Mouse (Mus musculus) midbrain, embryonic 11.5 days (tissue): ENCODE results near the gene Eif4b. TPM values are rescaled to one million over a fixed set of nuclear protein-coding genes. Genes with fewer than 3 reads are reported as not detected.

Source experiments
- ATAC-seq: fragments of 200-750 bp; cut with Nextera tagmentation; 2 replicates; pipeline ENCODE4 v1.8.0; 2017; ENCODE audit warnings: moderate TSS enrichment, moderate library complexity; ENCODE audit not compliant: low FRiP score
- DNase-seq: peaks from one replicate; pipeline ENCODE4 v3.0.0; 2015; ENCODE audit warnings: low spot score; ENCODE audit errors: missing footprints
- H3K27ac ChIP-seq: fragments of 300-500 bp; sonication (generic); 2 replicates; pipeline ENCODE4 v1.5.1; 2014; ENCODE audit warnings: low read depth, low read length
- H3K27me3 ChIP-seq: fragments of 300-500 bp; sonication (generic); 2 replicates; pipeline ENCODE4 v1.6.1; 2014; ENCODE audit warnings: mild to moderate bottlenecking, low read length, moderate library complexity, mixed read lengths; ENCODE audit not compliant: control insufficient read depth, insufficient read depth
- H3K36me3 ChIP-seq: fragments of 300-500 bp; sonication (generic); 2 replicates; pipeline ENCODE4 v1.6.1; 2014; ENCODE audit warnings: mild to moderate bottlenecking, low read length, moderate library complexity, mixed read lengths; ENCODE audit not compliant: control insufficient read depth, insufficient read depth
- H3K4me1 ChIP-seq: fragments of 300-500 bp; sonication (generic); 2 replicates; pipeline ENCODE4 v1.6.1; 2014; ENCODE audit warnings: low read length; ENCODE audit not compliant: control insufficient read depth, insufficient read depth
- H3K4me2 ChIP-seq: fragments of 300-500 bp; sonication (generic); 2 replicates; pipeline ENCODE4 v1.6.1; 2014; ENCODE audit warnings: mild to moderate bottlenecking, moderate library complexity
- H3K4me3 ChIP-seq: fragments of 300-500 bp; sonication (generic); 2 replicates; pipeline ENCODE4 v1.5.1; 2014; ENCODE audit warnings: low read depth, low read length
- H3K9ac ChIP-seq: fragments of 300-500 bp; sonication (generic); 2 replicates; pipeline ENCODE4 v1.6.1; 2014; ENCODE audit warnings: low read length
- H3K9me3 ChIP-seq: fragments of 300-500 bp; sonication (generic); 2 replicates; pipeline ENCODE4 v1.6.1; 2016; ENCODE audit warnings: low read length; ENCODE audit not compliant: control insufficient read depth
- WGBS: fragments of 180-500 bp; shearing (Covaris S2); extraction: QIAGEN DNeasy Blood & Tissue Kit; methylation state at CpG from one replicate; pipeline ENCODE4 v1.1.7; 2014; 5-methylcytosine and 5-hydroxymethylcytosine counted together
- polyA plus RNA-seq: library from polyadenylated mRNA; unstranded; fragments of >200 nt; fragmentation: Nextera tagmentation; extraction: Ambion mirVana; gene quantifications from 2 replicates; pipeline ENCODE4 v1.2.1, GENCODE M21; 2014

The Eif4b gene
- polyA plus RNA-seq, result 106 and 107 TPM in 2 replicates

GRCm38 (mm10) chr15:102073559-102074069, at the start of gene Eif4b:
Gene Eif4b, plus strand, starts transcription at chr15:102073773.
- Histone ChIP-seq H3K9me3 (no peaks in the 10 kb centered on the region), H3K4me1 (peaks cover 12% of the 10 kb centered on the region), H3K36me3 (no peaks in the 10 kb centered on the region), H3K4me3 (peak within 1 kb of the TSS; percentile 98), H3K27me3 (no peaks in the 10 kb centered on the region), H3K4me2 (peak within 1 kb of the TSS; percentile 93), H3K27ac (peak within 1 kb of the TSS; percentile 91), H3K9ac (peak within 1 kb of the TSS; percentile 96)
- DNase-seq, result peak; percentile 100
- WGBS, result under 1% methylated on average over 58 of the region's 58 CpGs
- ATAC-seq, result peak; percentile 95

GRCm38 (mm10) chr15:102023888-102024287, 49.7 kb upstream of the Eif4b start:
- H3K27me3 ChIP-seq, result peaks cover 20% of the 10 kb centered on the region
- DNase-seq (no peak), ATAC-seq (no peak)
- WGBS, result 79% methylated on average over 8 of the region's 8 CpGs
- H3K4me1 ChIP-seq, result peaks cover 10% of the 10 kb centered on the region; the same call in 1 of the 2 replicates
- no peak overlapping the region for H3K27ac ChIP-seq
- H3K4me2 ChIP-seq, result no peak overlapping the region
- no peaks in the 10 kb centered on the region; the same call in 1 of the 2 replicates for H3K9me3 ChIP-seq
- no peak overlapping the region for H3K9ac ChIP-seq
- H3K36me3 ChIP-seq, result no peaks in the 10 kb centered on the region
- no peak overlapping the region for H3K4me3 ChIP-seq

- Histone ChIP-seq H3K9ac (peak overlapping the region; percentile 43), H3K4me2 (peak overlapping the region; percentile 17; the same call in 1 of the 2 replicates), H3K27ac (no peak overlapping the region), H3K36me3 (no peaks in the 10 kb centered on the region), H3K9me3 (no peaks in the 10 kb centered on the region), H3K4me1 (peaks cover 10% of the 10 kb centered on the region; the same call in 1 of the 2 replicates), H3K4me3 (no peak overlapping the region), H3K27me3 (peaks cover 20% of the 10 kb centered on the region)
- 3% methylated on average over 22 of the region's 22 CpGs for WGBS
- DNase-seq (peak; percentile 93), ATAC-seq (0 out of 2 replicates have a peak, but pooled peaks have one; percentile 27)
Observed at GRCm38 (mm10) chr15:102025136-102025872, 48.3 kb upstream of the Eif4b start.

- DNase-seq (no peak), ATAC-seq (no peak)
- Histone ChIP-seq H3K27ac (no peak overlapping the region), H3K36me3 (no peaks in the 10 kb centered on the region), H3K4me3 (no peak overlapping the region), H3K4me2 (no peak overlapping the region), H3K27me3 (peaks cover 20% of the 10 kb centered on the region), H3K9me3 (no peaks in the 10 kb centered on the region), H3K4me1 (peaks cover 10% of the 10 kb centered on the region; the same call in 1 of the 2 replicates), H3K9ac (no peak overlapping the region)
- WGBS, result 14% methylated on average over 12 of the region's 12 CpGs
Observed at GRCm38 (mm10) chr15:102026430-102026829, 47.1 kb upstream of the Eif4b start.

GRCm38 (mm10) chr15:102028040-102028439, 45.5 kb upstream of the Eif4b start, which contains the start of gene Krt18:
Gene Krt18, plus strand, starts transcription at chr15:102028180.
- H3K9ac ChIP-seq, result peak within 1 kb of the TSS; percentile 40
- no peak within 1 kb of the TSS for H3K27ac ChIP-seq
- peaks cover 20% of the 10 kb centered on the region for H3K27me3 ChIP-seq
- WGBS, result 2% methylated on average over 27 of the region's 28 CpGs
- DNase-seq (peak; percentile 91), ATAC-seq (no peak)
- peaks cover 10% of the 10 kb centered on the region; the same call in 1 of the 2 replicates for H3K4me1 ChIP-seq
- H3K4me3 ChIP-seq, result peak within 1 kb of the TSS; percentile 14
- H3K4me2 ChIP-seq, result peak within 1 kb of the TSS; percentile 38
- H3K9me3 ChIP-seq, result no peaks in the 10 kb centered on the region
- no peaks in the 10 kb centered on the region for H3K36me3 ChIP-seq

GRCm38 (mm10) chr15:102034121-102035053, 39.2 kb upstream of the Eif4b start:
- H3K27ac ChIP-seq, result no peak overlapping the region
- no peaks in the 10 kb centered on the region for H3K9me3 ChIP-seq
- H3K4me3 ChIP-seq, result no peak overlapping the region
- H3K4me1 ChIP-seq, result no peaks in the 10 kb centered on the region
- H3K36me3 ChIP-seq, result no peaks in the 10 kb centered on the region
- no peak for DNase-seq
- H3K27me3 ChIP-seq, result no peaks in the 10 kb centered on the region; the same call in 1 of the 2 replicates
- H3K4me2 ChIP-seq, result no peak overlapping the region
- ATAC-seq, result no peak
- WGBS, result 68% methylated on average over 16 of the region's 16 CpGs
- no peak overlapping the region for H3K9ac ChIP-seq

- no peak overlapping the region for H3K4me3 ChIP-seq
- no peak overlapping the region for H3K9ac ChIP-seq
- no peaks in the 10 kb centered on the region for H3K4me1 ChIP-seq
- DNase-seq, result no peak
- no peak overlapping the region for H3K4me2 ChIP-seq
- no peaks in the 10 kb centered on the region for H3K36me3 ChIP-seq
- WGBS, result 84% methylated on average over 4 of the region's 4 CpGs
- H3K27ac ChIP-seq, result no peak overlapping the region
- H3K9me3 ChIP-seq, result no peaks in the 10 kb centered on the region
- H3K27me3 ChIP-seq, result no peaks in the 10 kb centered on the region
- no peak for ATAC-seq
Observed at GRCm38 (mm10) chr15:102040277-102040676, 33.3 kb upstream of the Eif4b start.

GRCm38 (mm10) chr15:102041951-102042350, 31.6 kb upstream of the Eif4b start:
- WGBS, result 79% methylated on average over 7 of the region's 7 CpGs
- no peak for ATAC-seq
- no peak overlapping the region for H3K4me2 ChIP-seq

More at GRCm38 (mm10) chr15:102041951-102042350, 31.6 kb upstream of the Eif4b start:
- DNase-seq, result no peak
- Histone ChIP-seq H3K4me3 (no peak overlapping the region), H3K36me3 (no peaks in the 10 kb centered on the region), H3K9me3 (no peaks in the 10 kb centered on the region), H3K9ac (no peak overlapping the region), H3K4me1 (no peaks in the 10 kb centered on the region), H3K27ac (no peak overlapping the region), H3K27me3 (no peaks in the 10 kb centered on the region)
